Mouse (Mus musculus): ENCODE data around the gene Slc35f1.
"Not testable (repeated sequence)": the region's sequence is repeated elsewhere in the genome, so short reads cannot be mapped to it uniquely, and the experiment has no call there.

GRCm38 (mm10) chr10:52896724-52897123, 206.4 kb downstream of the Slc35f1 start:
- TF ChIP-seq CTCF, POLR2A (IDR thresholded peaks at IDR 0.05; ENCODE audit: extremely low read depth, insufficient read depth, low read length): not testable (repeated sequence)

All from cortical plate, adult 2 months (tissue).